Mouse (Mus musculus): ENCODE data around the gene Col15a1.

The Col15a1 gene

GRCm38 (mm10) chr4:47207969-47208420, at the start of gene Col15a1:
Gene Col15a1 (plus strand): TSS chr4:47208161.
- no peak for DNase-seq (ENCODE audit: low read depth, low spot score)

DNA sequence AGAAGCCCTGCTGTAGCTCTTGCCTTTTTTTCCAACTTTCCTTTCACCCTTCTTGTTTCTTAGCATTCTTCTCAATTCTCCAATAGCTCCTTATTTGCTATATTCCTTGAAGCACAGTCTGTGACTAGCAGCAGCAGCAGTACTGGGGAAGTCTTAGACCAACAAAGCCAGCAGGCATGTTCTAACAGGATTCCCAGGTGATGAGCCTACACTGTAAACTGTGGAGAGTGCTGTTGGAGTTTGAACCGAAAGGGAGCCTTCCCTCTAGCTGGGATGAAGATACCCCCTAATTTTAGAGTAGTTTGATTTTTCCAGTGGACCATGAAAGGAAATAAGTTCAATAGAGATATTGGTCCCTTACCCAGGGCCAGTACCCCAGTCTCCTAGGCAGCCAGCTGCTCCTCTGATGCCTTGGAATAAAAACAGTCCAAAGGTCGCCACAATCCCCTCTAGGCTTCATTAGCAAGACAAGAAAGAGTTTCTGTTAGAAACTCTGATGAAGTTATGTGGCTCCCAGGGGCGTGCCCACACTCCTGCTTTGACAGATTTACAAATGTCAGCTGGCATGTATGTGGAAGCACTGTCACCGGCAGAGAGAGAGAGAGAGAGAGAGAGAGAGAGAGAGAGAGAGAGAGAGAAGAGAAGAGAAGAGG, 46.7 kb upstream of the Col15a1 start:
- DNase-seq (ENCODE audit: low read depth, low spot score), result no peak

GRCm38 (mm10) chr4:47161756-47162587, 46.0 kb upstream of the Col15a1 start:
- DNase-seq (ENCODE audit: low read depth, low spot score), result no peak

GRCm38 (mm10) chr4:47172314-47172713, 35.6 kb upstream of the Col15a1 start:
- no peak for DNase-seq (ENCODE audit: low read depth, low spot score)

DNA sequence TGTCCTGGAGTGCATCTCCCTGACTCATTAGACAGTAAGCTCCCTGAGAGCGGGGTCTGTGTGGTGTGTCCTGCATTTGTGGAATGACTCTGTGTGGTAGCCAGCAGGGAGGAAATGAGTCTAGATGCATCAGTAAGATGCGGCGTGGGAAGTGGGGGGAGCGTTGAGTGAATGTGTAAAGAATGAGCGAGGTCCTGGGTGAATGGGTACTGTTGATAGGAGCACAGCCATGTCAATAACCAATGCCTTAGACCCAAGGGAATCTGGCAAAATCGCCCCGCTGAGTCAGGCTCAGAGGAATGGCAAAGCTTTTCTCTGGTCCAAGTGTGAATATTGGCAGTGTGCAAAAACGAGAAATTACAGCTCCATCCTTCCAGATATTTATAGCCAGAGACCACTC, 30.9 kb upstream of the Col15a1 start:
- DNase-seq (ENCODE audit: low read depth, low spot score), result no peak

DNA sequence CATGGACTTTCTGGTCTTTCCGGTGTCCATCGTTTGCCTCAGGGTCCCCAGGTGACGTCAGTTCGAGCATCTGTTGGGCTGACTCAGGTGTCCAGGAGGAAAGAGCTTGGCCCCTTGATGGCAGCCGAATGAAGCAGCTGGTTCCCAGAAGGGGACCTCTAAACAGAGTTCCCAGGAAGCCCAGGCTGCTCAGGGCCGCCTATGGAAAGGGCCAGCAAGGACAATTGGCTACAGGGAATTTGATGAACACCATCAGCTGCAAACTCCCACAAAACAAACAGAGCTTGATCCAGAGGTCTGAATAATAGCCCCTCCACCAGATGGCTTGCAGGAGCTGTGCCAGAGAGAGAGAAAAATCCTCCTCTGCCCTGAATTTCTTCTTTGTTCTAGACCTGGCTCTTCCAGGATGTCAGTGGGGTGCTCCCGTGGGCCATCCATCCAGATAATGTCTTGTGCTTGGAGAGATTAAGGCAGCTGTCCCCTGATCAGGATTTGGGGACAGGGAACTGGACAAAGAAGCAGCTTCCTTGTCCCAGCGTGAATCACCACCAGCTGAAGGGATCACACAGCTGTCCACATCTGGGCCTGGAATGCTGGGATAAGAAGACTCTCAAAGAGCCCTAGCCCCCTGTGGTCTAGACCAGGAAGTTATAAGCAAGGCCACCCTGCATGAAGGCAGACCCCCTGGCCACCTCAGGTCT, 29.6 kb upstream of the Col15a1 start:
- no peak for DNase-seq (ENCODE audit: low read depth, low spot score)

DNA sequence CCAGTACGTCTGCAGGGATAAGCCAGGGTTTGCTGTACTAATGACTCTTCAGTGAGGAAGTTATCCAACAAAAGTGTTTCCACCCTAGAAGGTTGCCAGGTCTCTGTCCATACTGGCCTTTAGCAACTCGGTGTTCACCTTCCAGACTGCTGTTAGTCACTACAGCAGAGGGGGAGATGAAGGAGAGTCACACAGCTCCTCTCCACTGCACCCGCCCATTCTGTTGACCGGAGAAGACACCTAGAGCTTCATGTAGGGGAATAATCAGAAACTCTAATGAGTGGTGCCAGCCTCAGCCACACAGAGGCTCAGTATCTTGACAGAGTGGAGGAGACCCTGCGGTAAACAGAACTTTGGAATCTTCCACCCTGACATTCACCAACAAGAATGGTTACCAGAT, 28.4 kb upstream of the Col15a1 start:
- DNase-seq (ENCODE audit: low read depth, low spot score), result no peak

DNA sequence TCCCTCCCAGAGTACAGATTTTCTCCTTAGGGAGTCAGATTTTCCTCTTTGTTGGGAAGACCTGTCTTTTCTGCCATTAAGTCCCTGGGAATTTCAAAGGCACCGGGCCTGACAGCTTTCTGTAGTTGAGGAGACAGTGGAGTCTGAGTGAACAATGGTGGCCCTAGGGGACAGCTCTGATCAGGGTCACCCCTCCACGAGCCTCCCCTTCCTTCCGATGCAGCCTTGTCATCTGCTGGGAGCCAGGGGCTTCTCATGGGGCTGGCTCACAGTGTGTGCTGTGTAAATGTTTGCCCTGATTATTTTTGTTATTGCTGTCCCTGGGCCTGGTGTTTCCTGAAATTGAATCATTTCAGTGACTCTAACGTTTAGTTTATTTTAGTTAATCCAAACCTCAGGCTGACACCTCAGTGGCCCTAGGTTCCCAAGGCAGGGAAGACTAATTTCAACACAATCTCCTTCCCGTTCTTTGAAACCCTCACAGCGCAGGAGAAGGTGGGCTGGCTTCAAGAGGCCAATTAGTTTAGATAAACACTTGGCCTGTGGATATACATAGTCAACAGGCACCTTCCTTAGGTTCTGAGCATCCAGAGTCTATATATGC, 23.8 kb upstream of the Col15a1 start:
- no peak for DNase-seq (ENCODE audit: low read depth, low spot score)

DNA sequence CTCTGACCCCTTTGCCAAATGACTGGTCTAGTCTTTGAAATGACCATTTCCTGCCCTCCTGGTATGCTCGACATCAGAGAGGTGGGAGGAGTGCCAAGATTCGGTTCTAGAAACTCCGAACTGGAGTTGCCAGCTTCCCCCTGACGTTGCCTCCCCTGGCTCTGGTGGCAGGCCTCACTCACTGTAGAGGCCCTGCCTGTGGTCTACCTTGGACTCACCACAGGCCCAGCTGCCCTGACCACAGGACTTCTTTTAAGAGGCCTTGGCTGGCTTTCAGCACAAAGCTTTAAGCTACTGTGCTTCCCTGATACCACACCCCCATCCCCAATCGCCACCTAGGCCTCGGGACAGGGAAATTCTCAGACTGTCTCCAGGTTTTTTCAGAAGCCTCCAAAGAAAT, 21.4 kb upstream of the Col15a1 start:
- no peak for DNase-seq (ENCODE audit: low read depth, low spot score)

DNA sequence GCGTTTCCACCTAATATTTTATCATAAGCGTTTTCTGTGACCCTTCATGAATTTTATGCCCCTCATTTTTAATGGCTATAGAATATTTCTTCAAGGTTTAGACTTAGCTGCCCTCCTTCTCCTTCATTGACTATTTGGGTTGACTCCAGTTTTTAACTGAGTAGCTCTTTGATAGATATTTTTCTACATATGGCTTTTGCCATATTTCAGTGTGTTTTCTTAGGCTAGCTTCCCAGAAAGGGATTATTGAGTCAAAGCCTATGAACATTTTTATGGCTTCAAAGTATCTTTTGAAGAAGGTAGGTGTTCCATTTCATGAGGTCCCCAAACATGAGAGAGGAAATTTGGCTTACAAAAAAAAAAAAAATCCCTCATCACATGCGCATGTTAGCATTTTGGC, 11.8 kb upstream of the Col15a1 start:
- DNase-seq (ENCODE audit: low read depth, low spot score), result no peak

- DNase-seq (ENCODE audit: low read depth, low spot score), result no peak
These were observed 4.3 kb upstream of the Col15a1 start for GRCm38 (mm10) chr4:47203643-47204042.

- no peak for DNase-seq (ENCODE audit: low read depth, low spot score)
These were observed 2.1 kb upstream of the Col15a1 start for GRCm38 (mm10) chr4:47205846-47206245.

DNA sequence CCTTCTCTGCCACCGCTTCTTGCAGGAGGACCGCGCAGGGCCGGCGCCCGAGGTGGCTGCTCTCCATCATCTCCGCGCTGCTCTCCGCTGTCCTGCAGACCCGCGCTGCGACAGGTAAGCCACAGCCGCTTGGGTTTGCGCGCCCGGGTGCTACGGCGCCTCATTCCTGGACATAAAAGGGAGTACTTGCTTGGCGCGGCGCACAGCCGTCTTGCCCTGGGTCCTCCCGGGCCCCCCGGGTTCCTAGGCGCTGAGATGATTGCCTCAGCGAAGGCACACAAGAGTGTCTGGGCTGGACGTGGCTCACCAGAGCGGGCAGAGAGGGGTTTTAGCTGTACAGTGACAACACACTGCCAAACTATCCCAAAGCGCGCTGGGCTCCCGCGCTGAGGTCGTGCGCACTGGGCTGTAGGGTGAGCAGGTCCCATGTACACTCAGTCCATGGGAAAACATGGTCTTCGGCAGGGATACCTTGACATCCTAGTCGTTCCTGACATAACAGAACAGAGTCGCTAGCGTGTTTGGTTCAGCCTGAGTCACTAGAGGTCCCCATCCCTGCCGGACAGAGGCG, 545 bp downstream of the Col15a1 start:
- DNase-seq (ENCODE audit: low read depth, low spot score), result no peak

DNA sequence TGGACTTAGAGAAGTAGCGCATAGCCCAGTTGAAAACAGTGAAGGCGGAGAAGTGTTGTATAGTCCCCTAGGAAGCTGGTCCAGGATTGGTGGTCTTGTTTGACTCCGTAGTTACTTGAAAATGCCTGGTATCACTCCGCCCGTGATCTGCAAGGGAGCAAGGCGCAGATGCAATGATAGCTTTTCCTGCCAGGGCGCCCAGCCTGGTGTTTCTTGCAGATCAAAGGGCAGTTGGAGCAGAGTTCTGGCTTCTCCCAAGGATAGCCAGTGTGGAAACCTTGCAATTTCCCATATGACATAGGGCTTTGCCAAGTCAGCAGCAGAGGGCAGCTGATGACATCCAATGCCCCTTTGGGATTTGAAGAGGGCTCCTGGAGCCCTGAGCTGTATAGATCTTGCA, 1.5 kb downstream of the Col15a1 start:
- no peak for DNase-seq (ENCODE audit: low read depth, low spot score)

- DNase-seq (ENCODE audit: low read depth, low spot score), result no peak
These were observed 10.9 kb downstream of the Col15a1 start for GRCm38 (mm10) chr4:47218828-47219227.

GRCm38 (mm10) chr4:47219393-47219792, 11.4 kb downstream of the Col15a1 start:
- no peak for DNase-seq (ENCODE audit: low read depth, low spot score)

GRCm38 (mm10) chr4:47220544-47220943, 12.6 kb downstream of the Col15a1 start:
- no peak for DNase-seq (ENCODE audit: low read depth, low spot score)

- no peak for DNase-seq (ENCODE audit: low read depth, low spot score)
These were observed 14.2 kb downstream of the Col15a1 start for GRCm38 (mm10) chr4:47222146-47222545.

- no peak for DNase-seq (ENCODE audit: low read depth, low spot score)
These were observed 18.0 kb downstream of the Col15a1 start for GRCm38 (mm10) chr4:47225920-47226319.

GRCm38 (mm10) chr4:47227101-47227500, 19.1 kb downstream of the Col15a1 start:
- DNase-seq (ENCODE audit: low read depth, low spot score), result no peak

GRCm38 (mm10) chr4:47227756-47228155, 19.8 kb downstream of the Col15a1 start:
- DNase-seq (ENCODE audit: low read depth, low spot score), result no peak

- no peak for DNase-seq (ENCODE audit: low read depth, low spot score)
These were observed 21.0 kb downstream of the Col15a1 start for GRCm38 (mm10) chr4:47228945-47229344.

Measured in CD4-positive helper T cell, adult 2 months (primary cell).